Mouse (Mus musculus) right cerebral cortex, postnatal 10 days (tissue): ENCODE results near the gene Bclaf1.

Experiments
- DNase-seq, 2 experiments: peaks; one replicate each; pipeline ENCODE4 v3.0.0; 2021; ENCODE audit warnings: low spot score in 2 of 2

Gene Bclaf1

DNA sequence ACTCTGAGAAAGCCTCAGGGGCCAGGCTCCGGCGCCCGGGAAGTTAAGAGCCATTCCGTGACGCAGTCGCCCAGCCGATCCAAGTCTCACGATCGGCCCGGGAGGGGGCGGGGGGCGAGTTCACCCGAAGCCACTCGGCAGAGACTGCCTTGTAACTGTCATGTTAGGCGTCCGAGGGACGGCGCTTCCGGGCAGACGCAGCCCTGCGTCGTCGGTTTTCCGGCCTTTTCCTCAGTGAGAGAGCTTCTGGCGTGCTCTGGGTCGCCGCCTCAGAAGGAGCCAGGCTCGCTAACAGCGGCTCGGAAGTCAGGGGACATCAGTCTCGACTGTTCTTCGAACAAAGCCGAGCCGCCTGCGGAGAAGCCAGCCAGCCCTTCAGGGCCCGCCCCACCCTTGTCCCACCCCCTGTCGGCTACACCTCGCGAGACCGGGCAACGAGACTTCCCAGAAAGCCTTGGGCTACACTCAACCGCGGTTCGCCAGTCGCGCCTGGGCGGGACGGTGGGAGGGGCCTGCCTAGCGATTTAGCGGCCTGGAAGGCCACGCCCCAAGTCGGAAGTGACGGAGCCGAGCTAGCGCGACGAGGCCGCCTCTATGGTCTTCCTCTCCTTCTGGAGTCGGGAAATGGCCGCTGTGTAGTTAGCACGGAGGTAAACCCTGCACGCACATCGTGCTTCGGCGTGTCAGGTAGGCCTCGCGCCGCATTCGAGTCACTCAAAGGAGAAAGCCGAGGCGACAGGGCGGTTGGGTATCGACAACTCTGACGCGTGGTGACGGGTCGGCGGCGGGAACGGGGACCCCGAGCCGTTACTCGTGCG lies at the start of gene Bclaf1:
Bclaf1 (plus strand) TSS at position 552 of the 818 bp plus-strand sequence.
- peak; percentile 100 for DNase-seq

DNA sequence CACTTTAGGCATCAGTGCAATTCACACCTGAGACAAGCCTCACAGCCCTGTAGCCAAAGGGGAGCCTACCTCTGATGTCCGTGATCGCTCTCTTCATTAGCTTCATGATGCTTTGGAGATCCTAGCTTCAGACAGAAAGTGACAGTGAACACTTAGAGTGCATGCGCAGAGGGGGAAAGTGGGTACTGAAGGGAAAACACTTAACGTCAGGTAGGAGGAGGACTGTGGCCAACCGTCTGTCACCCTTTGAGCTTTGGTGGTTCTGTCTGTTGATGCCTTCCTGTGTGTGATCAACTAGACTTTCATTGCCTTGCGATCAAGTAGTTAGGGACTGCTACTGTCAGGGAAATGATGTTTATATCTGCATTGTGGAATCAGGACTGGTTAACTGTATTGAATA lies 49.4 kb upstream of the Bclaf1 start:
- DNase-seq: no peak

DNA sequence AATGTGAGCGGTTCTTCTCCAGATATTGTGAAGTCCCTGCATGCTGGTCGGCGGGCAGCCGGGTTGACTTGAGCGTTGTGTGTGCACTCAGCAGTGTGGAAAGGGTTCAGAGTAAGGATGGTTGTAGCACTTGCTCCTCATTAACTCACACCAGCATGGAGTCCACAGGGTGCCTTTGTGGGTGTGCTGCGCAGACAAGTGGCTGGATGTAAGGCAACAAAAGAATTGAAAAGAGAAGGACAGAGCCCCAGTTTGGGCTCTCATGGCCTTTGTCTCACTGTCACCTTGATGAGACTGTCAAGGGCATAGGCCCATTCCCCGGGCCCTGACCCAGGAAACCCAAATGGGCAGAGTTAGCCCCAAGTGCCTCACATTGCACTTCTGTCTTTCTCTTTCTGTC lies 47.8 kb upstream of the Bclaf1 start:
- DNase-seq: no peak

DNA sequence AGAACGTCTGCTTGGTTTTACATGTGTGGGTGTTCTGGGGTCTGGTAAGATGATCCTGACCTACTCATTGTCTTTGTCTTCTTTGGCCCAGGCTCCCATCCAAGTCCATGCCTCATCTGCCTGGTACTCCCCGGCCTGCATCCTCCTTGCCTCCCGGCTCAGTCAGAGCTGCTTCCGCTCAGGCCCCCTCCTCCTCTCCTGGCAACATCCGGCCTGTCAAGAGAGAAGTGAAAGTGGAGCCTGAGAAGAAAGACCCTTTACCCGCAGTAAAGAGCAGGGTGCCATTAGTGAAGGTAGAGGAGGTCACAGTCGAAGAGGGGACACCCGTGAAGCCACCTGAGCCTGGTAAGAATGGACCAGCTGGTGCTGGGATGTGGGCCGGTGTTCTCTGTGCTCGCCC lies 45.2 kb upstream of the Bclaf1 start:
- no peak for DNase-seq

DNA sequence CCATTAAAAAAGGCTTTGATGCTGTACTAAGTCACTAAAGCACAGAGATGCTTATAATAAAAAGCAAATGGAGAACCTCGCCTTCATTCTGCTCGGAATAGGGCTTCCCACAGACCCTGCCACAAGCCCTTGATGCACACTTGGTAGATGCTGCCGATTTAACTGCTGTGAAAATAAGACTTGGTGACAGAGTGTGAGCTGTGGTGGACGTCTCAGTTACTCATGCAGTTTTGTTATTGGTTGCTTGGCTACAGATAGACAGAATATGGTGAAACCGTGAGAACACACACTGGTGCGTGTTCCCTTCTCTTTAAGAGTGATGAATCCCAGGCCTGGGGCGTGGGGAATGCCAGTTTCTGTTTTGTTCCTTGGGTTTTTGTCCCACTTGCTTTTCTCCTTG lies 43.3 kb upstream of the Bclaf1 start:
- no peak for DNase-seq

DNA sequence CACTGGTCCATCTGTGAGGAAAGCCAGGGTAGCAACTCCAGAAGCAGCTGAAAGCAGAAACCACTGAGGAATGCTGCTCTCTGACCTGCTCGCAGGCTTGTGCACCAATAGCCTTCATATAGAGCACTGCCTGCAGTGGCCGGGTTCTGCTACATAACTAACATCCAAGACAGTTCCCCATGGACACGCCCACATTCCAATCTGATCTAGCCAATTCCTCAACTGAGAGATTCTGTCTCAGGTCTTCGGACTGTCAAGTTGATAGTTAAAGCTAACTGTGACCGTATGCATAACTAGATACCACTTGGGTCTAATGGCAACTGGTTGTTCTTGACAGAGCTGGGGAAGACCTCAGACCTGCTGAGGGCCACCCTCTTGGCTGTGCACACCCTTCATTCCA lies 39.9 kb upstream of the Bclaf1 start:
- DNase-seq: no peak

DNA sequence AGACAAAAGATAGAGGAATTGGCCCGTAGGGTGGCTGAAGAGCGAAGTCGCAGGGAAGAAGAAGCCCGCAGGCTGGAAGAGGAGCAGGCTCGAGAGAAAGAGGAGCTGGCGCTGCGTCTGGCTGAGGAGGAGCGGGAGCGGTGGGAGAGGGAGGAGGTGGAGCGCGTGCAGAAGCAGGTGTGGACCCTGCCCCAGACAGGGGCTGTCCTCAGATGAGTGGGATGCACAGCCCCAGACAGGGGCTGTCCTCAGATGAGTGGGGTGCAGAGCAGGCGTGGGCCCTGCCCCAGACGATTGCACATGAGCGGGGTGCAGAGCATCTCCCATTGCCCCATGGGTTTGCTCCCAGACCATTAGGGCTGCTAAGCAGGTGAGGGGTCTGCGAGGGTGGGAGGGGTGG lies 39.0 kb upstream of the Bclaf1 start:
- DNase-seq: no peak

DNA sequence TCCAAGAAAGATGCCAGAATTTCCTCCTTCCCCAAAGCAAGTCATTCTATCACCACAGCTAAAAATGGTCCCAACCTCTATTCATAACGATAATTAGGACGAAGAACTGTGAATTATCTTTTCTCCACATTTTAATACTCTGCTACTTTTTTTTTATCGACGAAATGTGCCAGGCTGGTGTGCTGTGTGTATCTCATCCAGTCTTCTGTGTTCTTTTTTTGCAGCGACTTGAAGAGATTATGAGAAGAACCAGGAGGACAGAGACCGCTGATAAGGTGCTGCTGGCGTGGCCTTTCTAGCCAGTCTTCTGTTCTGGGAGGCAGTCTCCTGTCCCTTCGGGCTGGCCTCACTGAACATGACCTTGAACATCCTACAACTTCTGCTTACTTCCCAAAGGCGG lies 38.2 kb upstream of the Bclaf1 start:
- DNase-seq: no peak

DNA sequence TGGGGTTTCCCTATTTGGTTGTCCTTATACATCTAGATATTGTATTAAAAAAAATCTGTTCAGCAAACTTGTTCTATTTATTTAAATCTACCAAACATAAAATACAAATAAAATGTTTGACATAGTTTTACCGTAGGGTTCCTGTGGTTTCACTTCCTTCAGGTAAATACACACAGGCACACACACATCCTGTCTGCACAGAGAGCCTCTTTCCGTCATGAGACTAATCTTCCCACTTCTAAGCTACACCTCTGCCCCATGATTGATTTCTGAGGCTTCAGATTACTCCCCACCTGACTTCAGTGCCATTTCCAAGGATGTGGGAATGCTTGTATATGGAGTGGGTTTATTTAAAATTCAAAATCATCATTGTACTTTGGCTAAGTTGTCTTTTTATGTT lies 30.8 kb upstream of the Bclaf1 start:
- DNase-seq: no peak

DNA sequence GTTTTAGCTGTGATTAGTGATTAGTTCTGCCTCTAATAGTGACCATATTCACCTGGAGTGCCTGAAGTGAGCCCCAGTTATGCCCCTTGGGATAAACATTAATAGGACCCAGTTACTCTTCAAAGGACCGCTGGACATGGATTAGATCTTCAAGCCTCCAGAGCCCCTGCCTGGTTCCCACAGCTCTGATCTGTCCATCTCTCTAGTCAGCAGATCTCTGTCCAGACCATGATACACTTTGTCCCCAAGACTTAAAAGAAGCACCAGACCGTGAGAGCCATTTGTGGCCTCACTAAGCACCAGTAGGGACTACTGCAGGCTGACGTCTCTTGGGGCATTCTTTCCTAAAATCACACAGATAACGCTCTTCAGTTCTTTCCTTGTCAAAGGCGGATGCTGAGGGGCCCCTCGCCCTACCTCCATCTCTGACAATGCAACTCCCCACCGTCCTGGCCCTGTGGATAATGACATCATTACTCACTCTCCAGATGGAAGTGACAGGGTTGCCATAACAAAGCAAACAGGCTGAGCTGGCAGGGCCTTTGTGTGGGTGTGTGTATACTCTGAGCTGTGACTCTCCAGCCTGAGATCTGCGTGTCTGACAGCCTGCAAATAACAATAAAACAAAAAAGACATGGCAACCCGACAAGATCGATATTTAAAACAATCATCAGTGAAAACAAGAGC lies 26.8 kb upstream of the Bclaf1 start:
- peak; percentile 49 to 71 for DNase-seq

DNA sequence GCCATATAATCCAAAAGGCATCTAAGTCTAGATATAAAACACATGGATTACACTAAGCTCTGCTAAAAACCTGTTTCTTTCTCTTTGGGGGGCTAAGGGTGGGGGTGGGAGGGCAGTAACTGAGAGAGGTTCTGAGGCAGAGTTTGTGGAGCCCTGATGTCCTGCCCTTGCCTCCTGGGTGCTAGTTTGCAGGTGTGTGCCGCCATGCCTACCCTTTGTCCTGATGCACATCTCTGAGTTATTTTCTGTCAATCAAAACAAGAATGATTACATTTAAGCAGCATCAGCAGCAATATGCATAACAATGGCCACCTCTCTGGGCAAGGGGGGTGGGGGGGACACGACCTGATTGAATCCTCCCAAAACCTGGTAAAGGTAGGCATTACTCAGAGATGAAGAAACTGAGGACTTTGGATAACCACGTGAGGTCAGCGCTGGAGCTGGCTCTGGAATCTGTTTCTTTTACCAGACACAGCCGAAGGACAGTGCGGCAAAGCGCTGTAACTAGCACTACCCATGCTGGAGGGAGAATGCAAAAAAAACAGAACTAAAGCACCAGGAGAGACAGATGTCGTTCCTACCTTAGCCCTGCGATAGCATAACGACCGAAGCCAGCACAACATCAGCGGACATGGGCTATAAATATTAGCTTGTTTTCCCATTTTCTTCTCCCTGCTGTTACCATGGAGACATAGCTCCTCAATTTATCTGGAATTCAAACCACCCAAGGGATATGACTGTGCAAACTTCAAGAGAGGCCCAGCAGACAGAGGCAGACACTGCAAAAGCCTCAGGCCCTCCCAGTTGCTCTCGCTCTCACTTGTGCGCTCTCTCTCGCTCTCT lies 26.1 kb upstream of the Bclaf1 start:
- peak in 1 of 2 experiments; percentile 58 for DNase-seq

DNA sequence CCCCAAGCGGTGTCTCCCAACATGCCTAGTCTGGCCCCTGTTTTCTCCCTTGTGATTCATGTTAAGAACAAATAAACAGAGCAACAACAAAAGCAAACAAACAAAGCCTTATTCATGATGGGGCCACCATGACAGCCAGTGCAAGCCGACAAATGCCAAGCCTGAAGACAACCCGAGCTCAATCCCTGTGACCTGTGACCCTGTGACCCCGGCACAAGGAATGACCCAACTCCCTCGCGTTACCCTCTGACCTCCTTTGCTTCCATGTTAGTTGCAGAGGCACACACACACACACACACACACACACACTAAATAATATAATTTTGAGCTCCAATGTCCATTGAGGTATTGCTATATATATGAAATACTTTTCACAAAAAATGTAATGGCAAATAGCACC lies 24.9 kb upstream of the Bclaf1 start:
- no peak for DNase-seq

DNA sequence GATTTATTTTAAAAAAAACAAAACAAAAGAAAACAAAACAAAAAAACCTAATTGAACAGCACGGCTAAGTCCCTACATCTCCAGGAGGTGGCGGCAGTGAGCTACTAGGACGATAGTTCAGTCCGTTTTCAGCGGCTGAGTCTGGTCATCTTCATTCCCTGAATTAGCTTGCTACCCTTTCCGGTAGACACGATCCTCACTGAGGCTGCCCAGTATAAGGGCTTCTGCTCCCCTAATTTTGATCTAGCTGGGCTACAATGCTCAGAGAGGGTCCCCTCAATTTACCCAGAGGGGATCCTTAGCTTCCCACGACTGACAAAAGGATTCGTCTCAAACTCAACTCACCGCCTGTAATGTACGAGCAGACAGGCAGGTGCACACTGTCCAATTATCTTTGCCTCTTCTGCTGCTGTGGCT lies 21.8 kb upstream of the Bclaf1 start:
- DNase-seq: peak; percentile 71 to 89

DNA sequence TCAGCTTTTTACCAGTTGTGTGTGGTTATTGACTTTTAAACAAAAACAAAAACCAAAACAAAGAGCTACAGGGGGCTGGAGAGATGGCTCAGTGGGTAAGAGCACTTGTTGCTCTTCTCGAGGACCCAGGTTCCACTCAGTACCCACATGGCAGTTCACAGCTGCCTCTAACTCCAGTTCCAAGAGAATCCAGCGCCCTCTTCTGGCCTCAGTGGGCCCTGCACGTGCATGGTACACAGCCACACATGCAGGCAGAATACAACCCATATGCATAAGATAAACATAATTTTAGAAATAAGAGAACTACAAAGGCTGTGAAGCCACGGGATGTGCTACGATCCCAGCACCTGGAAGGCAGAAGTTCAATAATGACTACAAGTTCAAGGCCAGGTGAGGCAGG lies 16.3 kb upstream of the Bclaf1 start:
- no peak for DNase-seq

DNA sequence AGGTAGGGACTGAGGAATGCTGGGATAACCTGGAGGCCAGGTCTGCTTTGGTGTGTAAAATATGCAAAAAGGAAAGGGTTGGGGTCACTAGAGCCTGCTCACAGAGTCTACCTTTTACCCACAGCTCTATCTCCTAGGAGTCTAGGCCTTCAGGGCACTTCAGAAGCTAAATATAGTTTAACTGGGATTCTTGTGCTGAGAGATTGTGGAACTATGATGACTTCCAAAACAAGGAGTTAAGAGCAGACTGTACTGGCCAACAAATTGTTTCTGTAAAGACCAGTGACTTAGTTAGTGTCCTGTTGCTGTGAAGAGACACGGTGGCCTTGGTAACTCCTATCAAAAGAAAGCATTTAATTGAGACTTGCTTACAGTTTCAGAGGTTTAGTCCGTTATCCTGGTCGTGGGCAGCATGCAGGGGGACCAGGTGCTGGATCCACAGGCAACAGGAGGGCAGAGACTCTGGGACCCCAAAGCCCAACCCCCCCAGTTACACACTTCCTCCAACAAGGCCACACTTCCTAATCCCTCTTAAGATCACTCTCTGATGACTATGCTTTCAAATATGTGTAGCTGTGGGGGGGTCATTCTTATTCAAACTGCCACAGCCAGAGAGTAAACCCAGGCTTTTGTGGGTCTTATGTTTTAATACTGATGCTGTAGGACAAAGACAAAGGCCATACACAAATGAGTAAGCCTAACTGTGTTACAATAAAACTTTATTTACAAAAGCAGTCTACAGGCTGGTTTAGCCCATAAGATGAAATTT lies 13.9 kb upstream of the Bclaf1 start:
- no peak for DNase-seq

DNA sequence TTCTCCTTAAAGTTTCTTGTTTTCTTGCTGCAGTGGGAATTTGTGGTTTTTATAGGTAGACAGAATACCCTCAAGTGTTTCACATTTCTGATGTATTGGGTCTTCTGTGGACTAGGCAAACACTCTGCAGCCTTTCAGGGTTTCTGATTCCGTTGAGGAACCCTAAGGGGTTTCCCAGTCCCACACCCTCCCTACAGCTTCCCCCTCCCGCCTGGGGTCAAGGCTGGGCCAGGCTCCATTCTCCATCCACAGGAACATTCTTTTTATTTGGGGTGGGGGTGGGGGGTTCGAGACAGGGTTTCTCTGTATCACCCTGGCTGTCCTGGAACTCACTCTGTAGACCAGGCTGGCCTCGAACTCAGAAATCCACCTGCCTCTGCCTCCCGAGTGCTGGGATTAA lies 13.2 kb upstream of the Bclaf1 start:
- no peak for DNase-seq

DNA sequence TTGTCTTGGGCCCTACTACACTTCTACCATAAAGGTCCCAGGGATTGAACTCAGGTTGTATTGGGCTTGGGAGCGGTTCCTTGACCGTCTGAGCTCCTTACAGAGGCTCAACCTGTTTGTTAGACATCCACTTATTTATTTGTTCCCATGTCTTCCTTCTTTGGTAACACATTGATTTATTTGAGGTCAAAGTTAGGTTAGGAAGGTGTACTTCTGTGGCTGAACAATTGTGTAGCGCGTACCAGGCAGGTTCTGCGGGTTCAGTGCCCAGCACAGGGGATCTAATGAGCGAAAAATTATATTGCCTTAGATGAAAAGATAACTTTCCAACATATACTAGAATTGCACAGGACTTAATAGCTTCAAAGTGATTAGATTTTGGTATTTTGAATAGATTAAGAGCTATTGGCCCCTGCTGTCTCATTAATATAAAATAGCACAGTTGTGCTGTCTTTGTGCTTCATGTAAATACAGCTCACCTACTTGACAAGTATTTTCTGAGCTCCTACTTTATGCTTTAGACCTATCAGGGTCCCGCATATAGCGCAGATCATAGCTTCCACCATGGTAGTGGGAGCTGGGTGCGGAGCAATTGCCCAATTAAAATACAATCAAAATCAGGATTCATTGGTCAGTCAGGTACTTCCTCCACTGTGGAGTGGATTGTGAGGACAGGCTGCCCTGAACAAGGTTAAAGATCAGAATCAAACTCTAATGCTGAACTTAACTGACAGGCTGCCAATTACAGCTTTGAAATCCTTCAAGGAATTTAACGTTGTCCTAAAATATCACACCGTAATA lies 1.1 kb upstream of the Bclaf1 start:
- no peak for DNase-seq

DNA sequence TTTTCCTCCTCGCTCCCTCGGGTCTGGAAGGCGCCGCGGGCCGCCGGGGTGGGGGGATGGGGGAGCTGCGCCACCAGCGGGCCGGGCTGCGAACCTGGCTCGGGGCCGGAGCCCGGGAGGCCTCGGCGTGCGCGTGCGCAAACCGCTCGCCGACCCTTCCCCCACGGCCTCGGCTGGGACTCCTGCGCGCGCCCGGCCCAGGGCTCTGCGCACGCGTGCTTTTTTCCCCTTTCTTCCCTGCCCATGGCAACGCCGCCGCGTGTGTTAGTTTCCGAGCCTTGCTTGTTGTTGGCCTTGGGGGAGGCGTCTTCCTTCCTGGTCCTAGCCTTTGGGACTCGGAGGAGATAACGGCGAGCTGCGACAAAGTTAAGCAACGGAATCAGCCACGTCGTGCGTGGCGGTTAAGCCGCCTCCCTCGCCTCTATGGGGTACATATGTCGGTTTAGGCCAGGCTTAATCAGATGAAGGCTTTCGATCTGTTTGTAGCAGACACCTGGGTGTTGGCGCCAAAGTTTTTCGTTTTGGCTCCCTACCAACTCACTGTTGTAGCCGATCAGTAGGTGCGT lies 550 bp downstream of the Bclaf1 start:
- DNase-seq: peak; percentile 94 to 95

DNA sequence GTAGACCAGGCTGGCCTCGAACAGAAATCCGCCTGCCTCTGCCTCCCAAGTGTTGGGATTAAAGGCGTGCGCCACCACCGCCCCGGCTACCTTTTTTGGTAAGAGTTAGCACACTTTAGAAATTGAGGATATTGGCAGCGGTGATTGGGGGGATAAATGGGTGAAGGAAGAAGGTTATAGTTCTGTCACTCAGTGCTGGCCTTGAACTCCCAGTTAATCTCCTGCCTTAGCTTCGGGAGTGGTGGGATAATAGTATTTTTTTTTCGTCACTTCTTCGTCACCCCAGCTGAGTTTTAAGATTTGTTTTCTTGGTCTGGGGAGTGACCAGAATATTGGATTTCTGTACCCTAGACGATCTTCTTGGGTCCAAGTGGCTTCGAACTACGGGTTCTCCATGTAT lies 1.2 kb downstream of the Bclaf1 start:
- DNase-seq: no peak

DNA sequence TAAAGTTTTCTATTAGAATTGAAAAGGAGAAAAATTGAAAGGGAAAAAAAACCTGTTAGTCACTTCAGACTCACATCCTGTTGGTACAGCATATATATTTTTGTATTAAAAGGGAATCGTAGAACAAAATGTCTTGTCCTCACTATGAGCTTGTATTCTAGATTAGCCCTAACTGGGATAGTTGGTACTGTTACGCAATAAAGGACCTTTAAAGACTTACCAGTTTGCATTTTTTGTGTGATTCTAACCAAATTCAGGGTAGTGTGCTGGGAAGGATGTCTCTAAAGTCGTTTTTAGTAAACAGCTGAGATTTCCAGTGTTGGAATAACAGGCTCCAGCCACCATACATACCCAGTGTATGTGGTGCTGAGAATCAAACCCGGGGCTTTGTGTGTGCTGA lies 1.7 kb downstream of the Bclaf1 start:
- DNase-seq: no peak

DNA sequence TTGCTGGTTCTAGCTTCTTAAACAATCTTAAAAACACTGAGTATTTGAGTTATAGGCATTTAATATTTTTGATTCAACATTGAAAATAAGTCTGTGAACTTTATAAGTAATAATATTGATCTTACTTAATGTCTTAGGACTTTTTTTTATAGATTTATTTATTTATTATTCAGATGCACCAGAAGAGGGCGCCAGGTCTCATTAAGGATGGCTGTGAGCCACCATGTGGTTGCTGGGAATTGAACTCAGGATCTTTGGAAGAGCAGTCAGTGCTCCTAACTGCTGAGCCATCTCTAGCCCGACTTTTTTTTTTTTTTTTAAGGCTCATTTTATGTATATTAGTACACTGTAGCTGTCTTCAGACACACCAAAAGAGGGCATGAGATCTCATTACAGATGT lies 2.5 kb downstream of the Bclaf1 start:
- no peak for DNase-seq
